Mouse (Mus musculus) myocyte (in vitro differentiated cells): ENCODE measurements around the gene Egf. TPM values are rescaled to one million over a fixed set of nuclear protein-coding genes. Genes with fewer than 3 reads are reported as not detected.

Experiments used
- H3K27me3 ChIP-seq: one replicate; pipeline ENCODE4 v1.6.1; 2011; ENCODE audit not compliant: control insufficient read depth, insufficient read depth, insufficient read length
- H3K36me3 ChIP-seq: one replicate; pipeline ENCODE4 v1.6.1; 2011; ENCODE audit not compliant: control insufficient read depth, insufficient read depth
- H3K4me2 ChIP-seq: one replicate; pipeline ENCODE4 v1.6.1; 2011; ENCODE audit warnings: low read depth, control low read depth
- H3K4me3 ChIP-seq: one replicate; pipeline ENCODE4 v1.5.1; 2011; ENCODE audit warnings: mild to moderate bottlenecking, control low read depth, moderate library complexity
- H3K79me2 ChIP-seq: one replicate; pipeline ENCODE4 v1.6.1; 2011; ENCODE audit not compliant: control insufficient read depth, insufficient read depth
- H3ac ChIP-seq: one replicate; pipeline ENCODE4 v1.6.1; 2011; ENCODE audit not compliant: control insufficient read depth, insufficient read length
- CEBPB ChIP-seq: IDR thresholded peaks from 2 replicates; pipeline ENCODE4 v1.6.1; 2011; ENCODE audit warnings: mild to moderate bottlenecking, moderate library complexity; ENCODE audit not compliant: poor library complexity, insufficient read depth, severe bottlenecking
- E2F4 ChIP-seq: IDR thresholded peaks from one replicate; pipeline ENCODE4 v1.6.1; 2011; ENCODE audit warnings: mild to moderate bottlenecking, control low read depth, moderate library complexity; ENCODE audit not compliant: insufficient read depth
- MAX ChIP-seq: IDR thresholded peaks from one replicate; pipeline ENCODE4 v1.6.1; 2011; ENCODE audit warnings: low read depth, mild to moderate bottlenecking, control low read depth
- MYOD1 ChIP-seq, 3 experiments: IDR thresholded peaks; one replicate each; pipeline ENCODE4 v1.6.1; 2011; ENCODE audit warnings: control low read depth in 2 of 3, low read depth in 2 of 3, mild to moderate bottlenecking in 2 of 3, moderate library complexity in 1 of 3; ENCODE audit not compliant: insufficient read length in 2 of 3, control insufficient read depth in 1 of 3
- MYOG ChIP-seq, 3 experiments: IDR thresholded peaks; one replicate each; pipeline ENCODE4 v1.6.1; 2011; ENCODE audit warnings: control low read depth in 2 of 3, low read depth in 2 of 3, mild to moderate bottlenecking in 2 of 3; ENCODE audit not compliant: insufficient read length in 2 of 3, control insufficient read depth in 1 of 3, insufficient read depth in 1 of 3
- POLR2A ChIP-seq: IDR thresholded peaks from one replicate; pipeline ENCODE4 v1.6.1; 2011; ENCODE audit warnings: low read depth, mild to moderate bottlenecking, control low read depth, moderate library complexity; ENCODE audit not compliant: insufficient read length
- POLR2AphosphoS2 ChIP-seq: IDR thresholded peaks from one replicate; pipeline ENCODE4 v1.6.1; 2011; ENCODE audit warnings: low read depth, control low read depth; ENCODE audit not compliant: insufficient read length
- REST ChIP-seq: IDR thresholded peaks from one replicate; pipeline ENCODE4 v1.6.1; 2011; ENCODE audit warnings: mild to moderate bottlenecking, control low read depth, moderate library complexity; ENCODE audit not compliant: insufficient read depth, insufficient read length
- SRF ChIP-seq: IDR thresholded peaks from one replicate; pipeline ENCODE4 v1.6.1; 2011; ENCODE audit warnings: low read depth; ENCODE audit not compliant: control insufficient read depth, insufficient read length
- TCF12 ChIP-seq: IDR thresholded peaks from one replicate; pipeline ENCODE4 v1.6.1; 2011; ENCODE audit warnings: mild to moderate bottlenecking, control low read depth; ENCODE audit not compliant: poor library complexity, insufficient read depth, severe bottlenecking
- TCF3 ChIP-seq: IDR thresholded peaks from one replicate; pipeline ENCODE4 v1.6.1; 2011; ENCODE audit warnings: low read depth, control low read depth; ENCODE audit not compliant: insufficient read length
- USF1 ChIP-seq: IDR thresholded peaks from one replicate; pipeline ENCODE4 v1.6.1; 2011; ENCODE audit warnings: low read depth, mild to moderate bottlenecking, control low read depth, moderate library complexity
- polyA plus RNA-seq: library from polyadenylated mRNA; unstranded; fragments of >200 nt; fragmentation: generic; extraction: Trizol; gene quantifications from one replicate; pipeline ENCODE4 v1.2.1, GENCODE M21; 2012; ENCODE audit warnings: missing spikeins

The Egf gene
- polyA plus RNA-seq, 1 experiment = 0.38 TPM

DNA sequence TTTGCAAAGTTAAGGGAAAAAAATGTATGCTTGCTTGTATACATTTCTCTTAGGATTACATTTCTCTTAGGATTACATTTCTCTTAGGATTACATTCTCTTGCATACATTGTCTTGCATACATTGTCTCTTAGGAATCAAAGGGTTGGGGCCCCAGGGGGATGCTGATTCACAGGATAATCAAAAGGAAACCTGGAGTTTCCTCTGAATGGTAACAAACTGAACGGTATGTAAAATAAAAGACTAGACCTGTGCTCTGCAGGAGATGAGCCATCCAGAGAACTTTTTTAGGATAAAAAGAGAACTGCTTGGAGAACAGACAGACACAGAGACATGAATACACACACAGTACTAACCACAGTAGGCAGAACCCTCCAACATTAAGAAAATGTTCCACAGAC lies 104.2 kb downstream of the Egf start:
- no peaks in the 10 kb centered on the region for H3K79me2 ChIP-seq
- H3K27me3 ChIP-seq = no peaks in the 10 kb centered on the region
- H3K4me3 ChIP-seq = no peak overlapping the region
- no peak for TF ChIP-seq SRF
- TF ChIP-seq CEBPB = no peak
- no peak for TF ChIP-seq REST
- TF ChIP-seq MYOG (IDR thresholded peaks at IDR 0.05; ENCODE audit: control insufficient read depth in 1 of 3, insufficient read depth in 1 of 3, insufficient read length in 2 of 3, low read depth in 2 of 3) = no peak
- no peak for TF ChIP-seq TCF12
- TF ChIP-seq POLR2AphosphoS2 = no peak
- no peak for TF ChIP-seq E2F4
- TF ChIP-seq MAX = no peak
- TF ChIP-seq POLR2A = no peak
- no peak for TF ChIP-seq MYOD1 (IDR thresholded peaks at IDR 0.05; ENCODE audit: control insufficient read depth in 1 of 3, insufficient read length in 2 of 3, low read depth in 2 of 3)
- H3K36me3 ChIP-seq = no peaks in the 10 kb centered on the region
- no peak overlapping the region for H3ac ChIP-seq
- H3K4me2 ChIP-seq = no peak overlapping the region

DNA sequence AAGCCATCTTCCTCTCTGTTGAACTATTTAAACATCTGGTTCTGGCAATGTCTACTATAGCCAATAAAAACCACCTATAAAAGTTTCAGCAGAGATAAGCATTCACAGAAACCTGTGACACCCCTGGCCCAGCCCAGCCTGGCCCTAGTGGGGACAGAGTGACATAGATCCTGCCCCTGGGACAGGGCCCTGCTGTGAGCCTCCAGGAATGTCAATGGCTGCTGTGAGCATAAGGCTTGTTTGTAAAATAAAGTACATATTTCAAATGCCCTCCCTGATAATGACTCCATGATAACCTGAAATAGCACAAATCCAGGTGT lies 104.9 kb downstream of the Egf start:
- no peak for TF ChIP-seq TCF3
- no peak for TF ChIP-seq POLR2AphosphoS2
- TF ChIP-seq MYOD1 (IDR thresholded peaks at IDR 0.05; ENCODE audit: control insufficient read depth in 1 of 3, insufficient read length in 2 of 3, low read depth in 2 of 3) = no peak
- TF ChIP-seq USF1 = no peak
- Histone ChIP-seq H3K36me3 (no peaks in the 10 kb centered on the region), H3K4me2 (no peak overlapping the region), H3K4me3 (no peak overlapping the region), H3K27me3 (no peaks in the 10 kb centered on the region), H3ac (no peak overlapping the region), H3K79me2 (no peaks in the 10 kb centered on the region)

DNA sequence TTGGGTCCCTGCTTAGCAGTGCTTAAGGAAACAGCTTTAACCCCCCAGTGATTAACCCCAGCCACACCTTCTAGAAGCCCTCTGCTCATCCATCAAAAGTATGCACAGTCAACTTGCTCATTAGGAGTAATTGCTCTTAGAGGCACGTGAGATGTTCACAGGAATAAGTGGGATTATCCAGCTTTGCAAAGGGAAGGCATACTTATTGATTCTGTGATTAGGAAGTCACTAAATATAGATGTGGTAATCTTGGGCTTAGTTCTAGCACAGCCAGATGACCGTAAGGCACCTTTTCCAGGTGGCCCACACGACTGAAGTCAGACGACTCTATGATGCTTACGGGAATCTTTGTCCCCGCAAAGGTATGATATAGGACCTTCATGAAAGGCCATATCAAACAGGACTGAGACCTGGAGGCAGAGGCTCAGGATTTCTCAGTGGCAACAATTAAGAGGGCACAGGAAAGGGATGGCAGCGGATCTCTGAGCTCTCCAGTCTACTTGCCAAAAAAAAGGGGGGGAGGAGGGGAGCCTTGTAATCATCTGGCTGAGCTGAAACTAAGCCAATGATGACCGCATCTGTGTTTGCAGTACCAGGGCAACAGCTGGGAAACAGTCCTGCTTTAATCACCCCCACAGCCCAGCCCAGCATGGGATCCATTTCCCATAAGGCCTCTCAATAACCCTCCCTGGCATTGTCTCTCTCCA lies 105.4 kb downstream of the Egf start:
- H3K27me3 ChIP-seq = no peaks in the 10 kb centered on the region
- H3K79me2 ChIP-seq = no peaks in the 10 kb centered on the region
- no peak overlapping the region for H3ac ChIP-seq
- H3K4me3 ChIP-seq = no peak overlapping the region
- TF ChIP-seq E2F4 (no peak), POLR2AphosphoS2 (no peak), USF1 (no peak), MYOG (IDR thresholded peaks at IDR 0.05; ENCODE audit: control insufficient read depth in 1 of 3, insufficient read depth in 1 of 3, insufficient read length in 2 of 3, low read depth in 2 of 3) (peak in 1 of 3 experiments; percentile 62), REST (no peak), TCF3 (no peak), MYOD1 (IDR thresholded peaks at IDR 0.05; ENCODE audit: control insufficient read depth in 1 of 3, insufficient read length in 2 of 3, low read depth in 2 of 3) (peak in 2 of 3 experiments; percentile 74 to 83), CEBPB (no peak), MAX (no peak), TCF12 (peak; percentile 32)
- H3K36me3 ChIP-seq = no peaks in the 10 kb centered on the region
- no peak overlapping the region for H3K4me2 ChIP-seq

DNA sequence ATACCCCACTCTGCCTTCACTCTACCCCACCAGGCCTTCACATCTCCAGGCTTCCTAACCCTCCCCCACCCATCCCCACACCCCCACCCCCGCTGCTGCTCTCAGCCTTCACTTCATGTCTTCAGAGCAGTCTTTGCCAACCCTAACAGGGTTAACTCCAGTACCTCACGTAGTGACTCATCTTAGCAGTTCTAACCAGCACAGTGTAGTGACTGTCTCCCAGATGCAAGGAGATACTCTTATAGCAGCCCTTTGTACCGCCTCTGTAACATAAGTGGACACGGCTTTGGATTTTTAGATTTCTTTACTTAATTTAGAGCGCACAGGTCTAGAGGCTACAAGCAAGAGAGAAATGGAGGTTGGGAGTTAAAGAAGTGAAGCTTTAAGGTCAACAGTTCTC lies 106.5 kb downstream of the Egf start:
- Histone ChIP-seq H3ac (no peak overlapping the region), H3K4me2 (peak overlapping the region; percentile 50), H3K79me2 (no peaks in the 10 kb centered on the region), H3K4me3 (no peak overlapping the region), H3K36me3 (no peaks in the 10 kb centered on the region), H3K27me3 (no peaks in the 10 kb centered on the region)
- TF ChIP-seq SRF (no peak), TCF12 (no peak), POLR2AphosphoS2 (no peak), REST (no peak), MYOG (IDR thresholded peaks at IDR 0.05; ENCODE audit: control insufficient read depth in 1 of 3, insufficient read depth in 1 of 3, insufficient read length in 2 of 3, low read depth in 2 of 3) (no peak), TCF3 (no peak), MYOD1 (IDR thresholded peaks at IDR 0.05; ENCODE audit: control insufficient read depth in 1 of 3, insufficient read length in 2 of 3, low read depth in 2 of 3) (no peak), CEBPB (no peak), POLR2A (no peak)

DNA sequence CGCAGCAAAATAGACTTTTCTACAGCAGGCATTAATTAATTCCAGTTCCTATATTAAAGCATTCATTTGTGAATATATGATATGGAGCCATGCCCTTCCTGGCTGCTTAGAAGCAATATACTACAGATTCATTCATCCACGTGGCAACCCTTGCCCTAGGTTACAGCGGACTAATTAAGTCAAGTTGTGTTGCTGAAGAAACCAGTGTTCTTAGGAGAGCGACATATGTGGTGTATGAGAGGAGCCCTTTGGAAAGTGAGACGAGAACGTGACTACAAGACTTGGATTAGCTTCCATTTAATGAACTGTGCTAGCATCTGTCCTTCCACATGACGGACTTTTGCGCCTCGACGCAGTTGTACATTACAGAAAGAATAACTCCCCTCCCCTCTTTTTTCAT lies 107.8 kb downstream of the Egf start:
- no peaks in the 10 kb centered on the region for H3K79me2 ChIP-seq
- TF ChIP-seq MAX (no peak), POLR2AphosphoS2 (no peak), USF1 (no peak), SRF (no peak), MYOG (IDR thresholded peaks at IDR 0.05; ENCODE audit: control insufficient read depth in 1 of 3, insufficient read depth in 1 of 3, insufficient read length in 2 of 3, low read depth in 2 of 3) (no peak), REST (no peak), CEBPB (no peak), POLR2A (no peak), MYOD1 (IDR thresholded peaks at IDR 0.05; ENCODE audit: control insufficient read depth in 1 of 3, insufficient read length in 2 of 3, low read depth in 2 of 3) (no peak), TCF3 (no peak), E2F4 (no peak), TCF12 (no peak)
- no peak overlapping the region for H3ac ChIP-seq
- no peaks in the 10 kb centered on the region for H3K36me3 ChIP-seq
- H3K27me3 ChIP-seq = no peaks in the 10 kb centered on the region
- H3K4me3 ChIP-seq = no peak overlapping the region
- no peak overlapping the region for H3K4me2 ChIP-seq
